Mouse (Mus musculus): ENCODE measurements around the gene Fgfbp1.

Fgfbp1 gene

DNA sequence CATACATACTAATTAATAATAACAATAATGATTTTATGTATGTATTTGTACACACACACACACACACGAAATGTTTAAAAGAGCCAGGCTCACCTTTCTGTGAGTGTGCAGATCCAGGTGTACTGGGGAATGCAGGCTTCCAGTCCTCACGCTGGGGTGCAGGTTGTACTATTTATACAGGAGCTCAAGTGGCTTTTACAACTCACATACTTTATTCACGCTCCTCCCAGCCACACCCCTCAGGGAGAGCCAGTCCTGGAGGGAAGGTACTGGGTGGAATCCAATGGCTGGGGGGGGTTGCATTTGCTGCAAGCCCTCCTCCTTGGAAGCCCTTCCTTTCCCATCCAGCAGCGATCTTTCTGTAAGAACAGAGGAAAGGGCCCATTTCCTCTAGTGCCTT, at the start of gene Fgfbp1:
Fgfbp1 (minus strand) TSS at position 160 of the 400 bp plus-strand sequence.
- no peak for DNase-seq (ENCODE audit: extremely low spot score)

- no peak for DNase-seq (ENCODE audit: extremely low spot score)
Observed at GRCm38 (mm10) chr5:43998295-43998989, 16.9 kb upstream of the Fgfbp1 start.

GRCm38 (mm10) chr5:43997626-43998025, 16.0 kb upstream of the Fgfbp1 start:
- no peak for DNase-seq (ENCODE audit: extremely low spot score)

GRCm38 (mm10) chr5:43996162-43996561, 14.6 kb upstream of the Fgfbp1 start:
- no peak for DNase-seq (ENCODE audit: extremely low spot score)

DNA sequence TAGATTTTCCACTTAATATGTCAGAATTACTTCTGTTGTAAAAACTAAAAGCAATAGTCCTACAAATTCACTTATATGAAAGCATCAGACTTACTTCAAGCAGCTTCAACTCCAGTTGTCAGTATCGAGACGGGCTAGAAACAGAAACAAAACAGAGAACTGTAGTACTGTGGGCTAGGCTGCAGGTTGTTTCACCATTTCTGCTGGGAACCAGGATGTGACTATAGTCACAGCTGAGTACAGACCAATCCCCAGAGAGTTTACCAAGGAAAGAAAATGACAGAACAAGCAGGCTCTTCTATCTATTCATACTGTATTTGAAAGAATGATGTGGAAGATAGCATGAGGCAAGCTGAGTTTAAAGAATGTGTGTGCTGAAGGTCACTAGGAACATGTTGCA, 13.4 kb upstream of the Fgfbp1 start:
- DNase-seq (ENCODE audit: extremely low spot score), result no peak

DNA sequence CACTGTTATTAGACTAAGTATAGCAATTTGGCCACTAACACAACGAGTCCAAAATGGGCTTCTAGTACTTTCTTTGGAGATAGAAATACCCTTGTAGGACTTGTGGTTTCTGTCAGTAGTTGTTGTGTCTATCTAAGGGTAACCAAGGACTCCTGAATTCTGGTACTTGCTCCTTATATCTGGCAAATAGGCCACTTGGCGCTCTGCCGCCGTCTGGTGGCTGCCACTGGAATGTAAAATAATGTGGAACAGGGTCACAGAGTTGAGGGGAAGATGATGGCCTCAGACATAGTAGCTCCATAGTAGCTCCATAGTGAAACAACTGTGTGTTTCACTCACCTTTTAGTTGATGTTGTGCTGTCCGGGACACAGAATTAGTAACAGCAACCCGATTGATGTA, 8.7 kb upstream of the Fgfbp1 start:
- peak; percentile 48 for DNase-seq (ENCODE audit: extremely low spot score)

DNA sequence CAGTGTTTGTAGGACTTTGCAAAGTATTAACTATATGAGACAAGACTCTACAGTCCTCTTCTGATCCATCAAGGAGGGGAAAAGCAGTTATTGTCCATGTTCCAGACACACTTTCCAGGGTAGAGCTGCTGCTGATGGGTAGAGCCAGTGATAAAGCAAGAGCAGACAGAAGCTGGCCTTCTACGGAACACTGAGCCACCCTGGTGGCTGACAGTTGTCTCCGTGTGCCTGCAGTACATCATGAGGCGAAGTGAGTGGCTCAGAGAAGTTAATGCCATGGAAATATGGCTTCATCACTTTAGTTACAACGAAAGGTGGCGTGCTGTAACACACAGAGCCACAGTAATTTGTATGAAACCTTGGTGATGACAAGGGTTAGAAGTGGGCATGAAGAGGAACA, 7.4 kb upstream of the Fgfbp1 start:
- no peak for DNase-seq (ENCODE audit: extremely low spot score)

DNA sequence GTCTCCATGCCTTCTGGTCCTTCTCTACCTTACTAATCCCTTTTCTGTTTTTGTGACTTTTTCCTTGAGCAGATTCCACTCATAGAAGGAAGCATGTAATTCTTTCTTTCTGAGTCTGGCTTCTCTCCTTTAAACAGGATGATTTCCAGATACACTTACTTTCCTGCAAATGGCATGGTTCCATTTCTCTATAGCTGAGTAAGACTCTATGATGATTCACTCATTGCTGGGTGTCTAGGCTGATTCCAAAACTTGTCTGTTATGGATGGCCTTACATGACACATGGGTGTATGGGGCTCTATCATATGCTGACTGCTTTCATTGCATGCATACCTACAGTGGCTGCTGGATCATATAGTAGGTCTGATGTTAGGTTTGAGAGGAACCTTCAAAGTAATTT, 4.6 kb upstream of the Fgfbp1 start:
- DNase-seq (ENCODE audit: extremely low spot score), result no peak

DNA sequence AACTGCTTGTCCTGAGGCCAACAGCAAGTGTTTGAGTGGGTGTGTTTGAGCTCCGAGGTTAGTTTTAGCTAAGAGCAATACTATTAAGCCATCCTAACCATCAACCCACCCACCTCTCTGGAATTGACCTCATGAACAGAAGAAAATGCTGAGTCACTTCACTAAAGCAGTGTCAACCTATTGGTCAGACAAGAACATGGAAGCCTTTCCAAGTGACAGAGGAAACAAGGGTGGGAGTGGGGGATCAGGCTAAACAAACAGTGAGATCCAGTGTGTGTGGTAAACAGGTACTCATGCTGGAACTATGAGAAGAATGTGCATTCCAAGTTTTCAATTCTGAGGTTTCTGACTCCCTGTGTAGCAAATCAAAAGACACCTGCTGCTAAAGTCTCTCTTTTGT, 1.3 kb upstream of the Fgfbp1 start:
- DNase-seq (ENCODE audit: extremely low spot score), result no peak

- DNase-seq (ENCODE audit: extremely low spot score), result no peak
Observed at GRCm38 (mm10) chr5:43980397-43980796, 1.2 kb downstream of the Fgfbp1 start.

DNA sequence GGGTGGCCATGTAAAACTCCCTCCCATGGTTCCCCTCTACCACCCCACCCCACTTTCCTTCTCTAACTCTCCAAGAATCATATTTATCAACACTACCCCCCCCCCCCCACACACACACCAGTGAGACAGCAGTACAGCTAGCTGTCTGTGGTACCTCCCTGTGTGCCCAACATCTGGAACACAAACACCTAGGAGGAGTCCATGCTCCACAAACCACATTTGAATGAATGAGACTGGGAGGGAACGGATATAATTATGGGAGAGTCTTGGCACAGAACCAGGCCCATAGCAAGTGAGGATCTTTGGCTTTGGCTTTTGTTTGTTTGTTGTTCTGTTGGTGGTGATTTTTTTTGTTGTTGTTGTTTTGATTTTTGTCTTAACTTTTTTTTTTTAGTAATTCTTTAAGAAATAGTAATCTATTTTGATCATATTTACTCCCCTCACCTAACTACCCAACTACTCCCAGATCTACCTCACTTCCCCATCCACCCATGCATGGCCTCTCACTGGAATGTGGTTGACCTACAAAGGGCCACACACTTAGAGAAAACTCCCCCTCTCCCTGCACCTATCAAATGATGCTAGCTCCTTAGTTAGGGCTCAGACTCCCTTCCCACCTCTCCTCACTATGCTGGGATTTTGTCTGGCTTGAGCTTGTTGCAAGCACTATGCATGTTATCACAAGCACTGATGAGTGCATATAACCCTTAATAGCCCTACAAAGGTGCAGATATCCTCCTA, 4.6 kb downstream of the Fgfbp1 start:
- DNase-seq (ENCODE audit: extremely low spot score), result no peak

- no peak for DNase-seq (ENCODE audit: extremely low spot score)
Observed at GRCm38 (mm10) chr5:43974166-43974565, 7.4 kb downstream of the Fgfbp1 start.

DNA sequence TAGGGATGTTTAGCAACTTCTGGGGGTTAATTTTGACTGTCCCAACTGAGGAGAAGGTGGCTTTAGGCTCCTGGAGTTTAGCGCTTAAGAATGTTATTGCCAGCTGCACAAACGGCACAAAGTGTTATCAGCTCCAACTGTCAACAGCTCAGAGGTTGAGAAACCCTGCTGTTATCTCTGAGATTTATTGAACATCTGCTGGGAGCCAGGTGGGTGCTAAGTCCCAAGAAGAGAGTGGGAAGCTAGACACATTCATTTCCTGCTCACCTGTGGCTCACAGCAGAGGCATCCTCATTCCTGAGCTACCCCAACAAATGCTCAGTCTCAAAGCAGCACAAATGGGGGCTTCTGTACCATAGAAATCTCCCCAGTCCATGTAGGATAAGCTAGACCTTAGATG, 10.4 kb downstream of the Fgfbp1 start:
- DNase-seq (ENCODE audit: extremely low spot score), result no peak

GRCm38 (mm10) chr5:43970532-43970931, 11.0 kb downstream of the Fgfbp1 start:
- no peak for DNase-seq (ENCODE audit: extremely low spot score)

GRCm38 (mm10) chr5:43968634-43969033, 12.9 kb downstream of the Fgfbp1 start:
- DNase-seq (ENCODE audit: extremely low spot score), result no peak

DNA sequence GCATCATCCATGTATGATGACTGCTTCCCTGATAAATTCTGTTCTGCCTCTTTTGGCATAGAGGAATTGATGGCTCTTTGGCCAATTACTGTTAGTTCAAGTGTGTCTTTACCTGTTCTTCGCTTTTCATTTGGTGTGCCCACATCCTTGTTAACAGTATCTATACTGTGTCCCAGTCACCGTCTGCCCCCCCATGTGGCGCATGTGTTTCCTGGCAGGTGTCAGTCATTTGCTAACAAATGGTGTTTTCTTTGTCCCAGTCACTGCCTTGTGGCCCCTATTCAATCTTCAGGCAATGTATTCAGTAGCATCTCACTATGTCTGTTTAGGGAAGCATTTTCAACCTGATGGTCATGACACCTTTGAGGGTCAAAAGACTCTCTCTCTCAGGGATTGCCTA, 20.5 kb downstream of the Fgfbp1 start:
- DNase-seq (ENCODE audit: extremely low spot score), result no peak

- DNase-seq (ENCODE audit: extremely low spot score), result no peak
Observed at GRCm38 (mm10) chr5:43959884-43960440, 21.6 kb downstream of the Fgfbp1 start.

GRCm38 (mm10) chr5:43953241-43953640, 28.3 kb downstream of the Fgfbp1 start:
- no peak for DNase-seq (ENCODE audit: extremely low spot score)

DNA sequence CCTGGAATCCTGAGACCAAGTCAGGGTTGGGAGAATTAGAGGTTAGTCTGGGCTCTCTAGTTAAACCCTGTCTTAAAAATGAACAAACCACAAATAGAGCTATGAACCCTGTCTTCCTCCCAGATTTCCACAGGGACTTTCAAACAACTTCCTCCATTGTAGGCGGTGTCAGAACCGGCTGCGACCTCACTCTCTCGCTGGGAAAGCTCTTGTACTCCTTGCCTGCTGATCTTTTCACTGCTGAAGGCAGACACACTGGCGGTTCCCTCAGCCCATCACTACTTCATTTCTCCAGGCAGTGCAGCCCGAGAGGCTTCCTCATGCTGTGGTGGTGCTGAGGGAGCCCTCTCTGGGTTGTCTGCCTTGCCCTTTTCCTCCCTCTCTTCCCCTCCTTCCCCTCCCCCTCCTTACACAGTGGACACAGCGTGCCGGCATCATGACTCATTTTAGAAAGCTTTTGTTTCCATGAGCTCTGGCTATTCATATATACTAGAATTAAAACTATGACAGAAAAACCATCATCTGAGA, 32.8 kb downstream of the Fgfbp1 start:
- peak; percentile 52 for DNase-seq (ENCODE audit: extremely low spot score)

GRCm38 (mm10) chr5:43948111-43948743, 33.4 kb downstream of the Fgfbp1 start:
- DNase-seq (ENCODE audit: extremely low spot score), result peak; percentile 63

DNA sequence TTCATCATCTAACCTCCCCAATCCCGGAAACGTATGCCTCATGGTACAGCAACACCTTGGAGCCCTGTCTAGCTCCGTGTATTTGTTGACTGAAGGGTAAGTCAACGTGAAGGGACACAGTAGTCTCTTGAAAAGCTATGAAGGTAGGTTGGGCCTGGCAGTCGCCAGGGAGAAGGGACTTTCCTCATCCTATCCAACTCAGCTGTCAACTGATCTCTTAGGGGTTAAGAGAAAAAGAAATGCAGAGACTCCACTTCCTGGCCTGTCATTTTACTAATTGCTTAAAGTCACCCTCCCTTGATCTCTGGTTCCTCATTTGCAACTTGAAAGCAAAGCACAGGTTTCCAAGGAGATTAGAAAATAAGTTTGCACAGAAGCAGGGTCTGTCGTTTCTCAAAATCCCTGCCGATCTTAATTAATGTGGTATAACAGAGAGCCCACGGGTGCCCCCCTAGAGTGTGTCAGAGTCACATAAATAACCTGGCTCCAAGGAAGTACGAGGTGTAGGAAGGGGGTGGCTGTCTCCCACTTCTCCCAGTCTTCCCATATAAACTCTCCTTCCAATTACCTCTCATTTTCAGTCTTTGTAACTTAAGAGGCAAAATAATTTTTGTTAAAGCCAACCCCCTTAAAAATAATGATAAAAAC, 34.1 kb downstream of the Fgfbp1 start:
- DNase-seq (ENCODE audit: extremely low spot score), result peak; percentile 2

DNA sequence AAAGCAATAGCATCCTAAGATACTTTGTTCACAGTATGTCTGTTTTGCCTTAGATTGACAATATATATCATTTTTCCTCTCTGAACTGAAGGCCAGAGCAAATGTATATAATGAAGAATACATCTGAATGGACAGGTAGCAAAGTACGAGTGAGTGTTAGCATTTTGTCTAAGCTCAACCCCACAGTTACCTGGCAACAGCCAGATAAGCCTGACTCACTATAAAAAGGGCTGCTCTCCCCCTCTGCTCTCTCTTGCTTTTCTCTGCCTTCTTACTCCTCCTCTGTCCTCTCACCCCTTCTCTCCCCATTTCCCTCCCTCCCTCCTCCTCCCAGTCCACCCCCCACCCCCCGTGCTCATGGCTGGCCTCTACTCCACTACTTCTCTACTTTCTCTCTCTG, 48.3 kb downstream of the Fgfbp1 start:
- no peak for DNase-seq (ENCODE audit: extremely low spot score)

All from embryo, embryonic 9.5 days (tissue).